Mouse (Mus musculus) thymus, adult 2 months (tissue): Measurements from ENCODE around the gene Kctd21. TPM values are rescaled to one million over a fixed set of nuclear protein-coding genes. Genes with fewer than 3 reads are reported as not detected.

Source experiments
- DNase-seq: peaks from one replicate; pipeline ENCODE4 v3.0.0; 2021
- H3K27ac ChIP-seq: fragments of 200-500 bp; 2 replicates; pipeline ENCODE4 v1.5.1; 2012; ENCODE audit warnings: low read length, control low read depth; ENCODE audit not compliant: control insufficient read depth, insufficient read depth
- H3K27me3 ChIP-seq: fragments of 200-500 bp; 2 replicates; pipeline ENCODE4 v1.6.1; 2012; ENCODE audit warnings: mild to moderate bottlenecking, low read length, moderate library complexity, mixed read lengths; ENCODE audit not compliant: control insufficient read depth, insufficient read depth
- H3K36me3 ChIP-seq: fragments of 200-500 bp; 2 replicates; pipeline ENCODE4 v1.6.1; 2012; ENCODE audit warnings: mild to moderate bottlenecking, low read length, moderate library complexity; ENCODE audit not compliant: control insufficient read depth, insufficient read depth
- H3K4me1 ChIP-seq: fragments of 200-500 bp; replicated peaks from 2 replicates; pipeline ENCODE4 v1.6.1; 2012; ENCODE audit warnings: low read length; ENCODE audit not compliant: control insufficient read depth, insufficient read depth
- H3K4me3 ChIP-seq: fragments of 200-500 bp; 2 replicates; pipeline ENCODE4 v1.5.1; 2012; ENCODE audit warnings: mild to moderate bottlenecking, low read length, control low read depth, moderate library complexity; ENCODE audit not compliant: control insufficient read depth, insufficient read depth
- CTCF ChIP-seq: fragments of 200-500 bp; IDR thresholded peaks from 2 replicates; pipeline ENCODE4 v1.5.1; 2012; ENCODE audit warnings: mild to moderate bottlenecking, control low read depth, low read length, moderate library complexity, borderline replicate concordance; ENCODE audit not compliant: control insufficient read depth, poor library complexity, insufficient read depth; ENCODE audit errors: extremely low read depth
- POLR2A ChIP-seq: fragments of 200-500 bp; IDR thresholded peaks from 2 replicates; pipeline ENCODE4 v1.6.1; 2012; ENCODE audit warnings: mild to moderate bottlenecking, low read length, control low read depth, moderate library complexity; ENCODE audit not compliant: control insufficient read depth, poor library complexity, insufficient read depth; ENCODE audit errors: extremely low read depth
- WGBS: fragments of 180-500 bp; shearing (Covaris S2); methylation state at CpG from one replicate; pipeline ENCODE4 v1.1.7; 2018; 5-methylcytosine and 5-hydroxymethylcytosine counted together
- polyA plus RNA-seq: library from polyadenylated mRNA; depleted of rRNA; stranded (reverse); fragments of >200 nt; gene quantifications from 2 replicates; pipeline ENCODE4 v1.2.3, GENCODE M21; 2012; rRNA removed

Gene Kctd21
- polyA plus RNA-seq, 1 experiment = 4.3 TPM

GRCm38 (mm10) chr7:97392079-97392445 is 59.9 kb downstream of the Kctd21 start:
- TF ChIP-seq CTCF (no peak), POLR2A (no peak)
- peaks cover 23% of the 10 kb centered on the region for H3K36me3 ChIP-seq
- DNase-seq = no peak
- no peaks in the 10 kb centered on the region for H3K27me3 ChIP-seq
- no peaks in the 10 kb centered on the region for H3K4me1 ChIP-seq
- H3K4me3 ChIP-seq = no peak overlapping the region
- H3K27ac ChIP-seq = no peak overlapping the region
- 92% methylated on average over 6 of the region's 6 CpGs for WGBS

- Histone ChIP-seq H3K36me3 (peaks cover 18% of the 10 kb centered on the region), H3K27me3 (no peaks in the 10 kb centered on the region), H3K27ac (no peak overlapping the region), H3K4me1 (no peaks in the 10 kb centered on the region), H3K4me3 (no peak overlapping the region)
- TF ChIP-seq CTCF (no peak), POLR2A (no peak)
- WGBS = 90% methylated on average over 2 of the region's 2 CpGs
- DNase-seq = no peak
Measured at GRCm38 (mm10) chr7:97394375-97394774, 62.2 kb downstream of the Kctd21 start.

DNA sequence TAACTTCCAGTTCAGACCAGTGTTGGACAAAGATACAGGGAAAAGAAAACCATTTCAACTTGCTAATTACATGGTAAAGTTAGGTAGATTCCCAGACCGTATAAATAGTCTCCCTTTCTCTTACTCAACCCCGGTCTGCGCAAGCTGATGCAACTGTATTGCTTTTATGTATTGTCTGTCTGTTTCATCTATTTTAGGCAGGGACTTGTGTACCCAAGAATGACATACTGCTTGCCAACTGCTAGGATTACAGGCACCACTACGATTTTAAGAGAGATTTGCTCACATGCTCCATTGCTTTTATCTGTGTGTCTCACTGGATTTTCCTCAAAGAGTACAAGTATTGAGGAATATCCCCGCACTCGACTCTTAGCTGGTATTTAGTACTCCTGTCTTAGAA is 66.8 kb downstream of the Kctd21 start:
- WGBS = 94% methylated on average over 6 of the region's 6 CpGs
- Histone ChIP-seq H3K4me1 (peaks cover 8% of the 10 kb centered on the region), H3K4me3 (no peak overlapping the region), H3K27me3 (no peaks in the 10 kb centered on the region), H3K36me3 (no peaks in the 10 kb centered on the region), H3K27ac (no peak overlapping the region)
- DNase-seq = no peak
- no peak for TF ChIP-seq CTCF
- TF ChIP-seq POLR2A = no peak

Other genes with a start within 250 kb of the Kctd21 start
- 21.2 and 22.9 TPM in 2 replicates for gene Usp35, start 307 bp upstream of the Kctd21 start, polyA plus RNA-seq
- 27.8 and 28.8 TPM in 2 replicates for gene Alg8, start 39.3 kb downstream of the Kctd21 start, polyA plus RNA-seq
- gene Ndufc2, start 67.7 kb downstream of the Kctd21 start, polyA plus RNA-seq = 137 and 168 TPM in 2 replicates
- gene Thrsp, start 85.4 kb downstream of the Kctd21 start, polyA plus RNA-seq = 116 and 163 TPM in 2 replicates
- 2.7 and 4.9 TPM in 2 replicates for gene Kctd14, start 119.0 kb downstream of the Kctd21 start, polyA plus RNA-seq
- gene Ints4, start 148.6 kb downstream of the Kctd21 start, polyA plus RNA-seq = 68.4 and 77.5 TPM in 2 replicates
- 17.8 and 20.0 TPM in 2 replicates for gene Aamdc, start 247.2 kb downstream of the Kctd21 start, polyA plus RNA-seq
- 4.6 and 5.8 TPM in 2 replicates for gene Rsf1, start 247.6 kb downstream of the Kctd21 start, polyA plus RNA-seq